Mouse (Mus musculus): ENCODE measurements at regions not wholly inside any gene's neighbourhood (a gene's known extent, or its start where the extent isn't known, plus 50 kb on each side); places are given as distances from the start of the nearest gene placed in this dataset.

DNA sequence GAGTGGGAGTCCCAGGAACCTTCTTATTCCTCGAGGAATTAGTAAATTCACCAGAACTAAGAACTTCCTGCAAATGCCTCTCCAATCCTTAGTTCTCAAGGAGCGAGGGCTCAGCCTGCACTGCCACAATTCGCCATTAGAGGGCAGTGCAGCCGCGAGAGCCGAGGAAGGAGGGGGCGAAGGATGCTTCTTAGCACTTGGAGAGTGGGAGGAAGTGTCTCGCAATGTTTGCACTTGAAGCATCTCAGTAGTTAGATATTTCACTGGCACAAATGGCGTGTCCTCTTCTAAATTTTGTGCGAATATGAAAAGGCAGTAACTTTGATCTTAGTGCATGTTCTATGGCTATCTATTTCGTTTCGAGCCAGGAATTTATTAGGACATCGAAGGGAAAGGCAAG lies 59.0 kb upstream of the Slc30a5 start:
- H3K4me2 ChIP-seq (ENCODE audit: low read depth, low read length), result peak overlapping the region; percentile 29
- H3K36me3 ChIP-seq (ENCODE audit: insufficient read depth, low read length), result no peaks in the 10 kb centered on the region
- no peaks in the 10 kb centered on the region for H3K4me1 ChIP-seq (ENCODE audit: insufficient read depth, low read length)
- no peaks in the 10 kb centered on the region for H3K27me3 ChIP-seq (ENCODE audit: insufficient read depth, low read length)
- no peak overlapping the region for H3K4me3 ChIP-seq (ENCODE audit: low read length)
- H3K9ac ChIP-seq (replicated peaks; ENCODE audit: low read length), result no peak overlapping the region; the same call in 1 of the 2 replicates
- 18% methylated on average over 13 of the region's 13 CpGs for WGBS
- TF ChIP-seq CTCF (IDR thresholded peaks at IDR 0.05; ENCODE audit: low read depth), result peak; percentile 99
- ATAC-seq (peak; percentile 56; the same call in 1 of the 2 replicates), DNase-seq (ENCODE audit: low spot score) (peak; percentile 86)
- H3K27ac ChIP-seq, result peak overlapping the region; percentile 65; the same call in 1 of the 2 replicates
- H3K9me3 ChIP-seq (ENCODE audit: low read length), result no peaks in the 10 kb centered on the region

DNA sequence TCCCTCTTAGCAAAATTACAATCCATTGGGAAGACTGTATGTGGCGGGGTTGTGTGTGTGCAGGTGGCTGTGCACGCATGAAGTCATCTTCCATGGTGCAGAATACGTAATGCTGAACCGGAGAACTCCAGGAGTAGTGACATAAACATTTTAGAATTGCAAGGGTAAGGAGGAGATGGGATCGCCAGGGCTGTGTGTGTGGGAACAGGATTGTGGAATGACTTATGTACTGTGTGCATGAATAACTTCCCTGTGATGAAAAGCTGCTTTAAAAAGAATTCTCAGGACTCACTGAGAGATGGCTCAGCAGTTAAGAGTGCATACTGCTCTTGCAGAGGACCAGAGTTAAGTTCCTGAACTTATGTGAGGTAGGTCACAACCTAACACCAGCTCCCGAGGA lies 57.2 kb upstream of the Slc30a5 start:
- no peak for DNase-seq (ENCODE audit: low spot score)
- TF ChIP-seq CTCF (IDR thresholded peaks at IDR 0.05; ENCODE audit: low read depth), result no peak
- no peak for ATAC-seq
- WGBS, result 78% methylated on average over 6 of the region's 6 CpGs
- no peak overlapping the region for H3K9ac ChIP-seq (replicated peaks; ENCODE audit: low read length)
- no peak overlapping the region for H3K4me2 ChIP-seq (ENCODE audit: low read depth, low read length)
- no peaks in the 10 kb centered on the region for H3K27me3 ChIP-seq (ENCODE audit: insufficient read depth, low read length)
- no peak overlapping the region for H3K4me3 ChIP-seq (ENCODE audit: low read length)
- H3K4me1 ChIP-seq (ENCODE audit: insufficient read depth, low read length), result no peaks in the 10 kb centered on the region
- no peak overlapping the region for H3K27ac ChIP-seq
- no peaks in the 10 kb centered on the region for H3K9me3 ChIP-seq (ENCODE audit: low read length)
- H3K36me3 ChIP-seq (ENCODE audit: insufficient read depth, low read length), result no peaks in the 10 kb centered on the region

DNA sequence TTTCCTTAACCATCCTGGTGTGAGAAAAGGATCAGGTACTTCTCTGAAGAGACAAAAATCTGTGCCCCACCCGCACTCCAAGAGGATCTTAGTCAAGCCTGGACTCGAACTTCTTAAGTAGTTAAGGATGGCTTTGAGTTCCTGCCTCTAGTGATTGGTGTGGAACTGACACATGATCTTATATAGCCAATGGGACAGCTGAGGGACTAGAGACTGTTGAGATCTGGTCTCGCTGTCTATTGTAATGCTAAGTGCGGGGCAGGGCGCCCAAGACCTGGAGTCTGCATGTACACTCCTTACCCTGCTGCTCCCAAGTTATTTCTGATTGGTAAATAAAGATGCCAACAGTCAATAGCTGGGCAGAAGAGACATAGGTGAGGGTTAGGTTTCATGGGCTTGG lies 55.3 kb upstream of the Slc30a5 start:
- Histone ChIP-seq H3K36me3 (ENCODE audit: insufficient read depth, low read length) (no peaks in the 10 kb centered on the region), H3K4me1 (ENCODE audit: insufficient read depth, low read length) (no peaks in the 10 kb centered on the region), H3K27me3 (ENCODE audit: insufficient read depth, low read length) (no peaks in the 10 kb centered on the region), H3K4me2 (ENCODE audit: low read depth, low read length) (no peak overlapping the region), H3K27ac (no peak overlapping the region), H3K9ac (replicated peaks; ENCODE audit: low read length) (no peak overlapping the region), H3K4me3 (ENCODE audit: low read length) (no peak overlapping the region), H3K9me3 (ENCODE audit: low read length) (no peaks in the 10 kb centered on the region)
- TF ChIP-seq CTCF (IDR thresholded peaks at IDR 0.05; ENCODE audit: low read depth), result no peak
- ATAC-seq (no peak), DNase-seq (ENCODE audit: low spot score) (no peak)
- WGBS, result 85% methylated on average over 5 of the region's 5 CpGs

DNA sequence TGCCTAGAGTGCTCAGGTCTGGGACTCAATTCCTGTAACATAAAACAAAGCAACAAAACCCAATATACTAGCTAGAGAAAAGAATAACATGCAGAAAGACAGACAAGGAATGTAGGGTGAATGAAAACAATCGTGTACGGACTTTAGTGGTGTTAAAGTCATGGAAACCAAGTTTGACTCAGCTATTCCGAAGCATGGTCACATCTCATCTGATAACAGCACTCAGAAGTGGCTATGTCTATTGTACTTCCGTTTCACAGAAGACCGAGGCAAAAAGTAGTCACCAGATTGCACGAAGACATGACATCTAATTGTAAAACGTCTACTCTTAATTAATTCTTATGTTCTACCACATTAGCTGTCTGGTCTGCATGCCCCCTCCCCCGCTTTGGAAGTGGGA lies 50.5 kb upstream of the Slc30a5 start:
- no peaks in the 10 kb centered on the region for H3K9me3 ChIP-seq (ENCODE audit: low read length)
- no peak overlapping the region for H3K4me2 ChIP-seq (ENCODE audit: low read depth, low read length)
- H3K27me3 ChIP-seq (ENCODE audit: insufficient read depth, low read length), result no peaks in the 10 kb centered on the region
- no peak for DNase-seq (ENCODE audit: low spot score)
- no peaks in the 10 kb centered on the region for H3K4me1 ChIP-seq (ENCODE audit: insufficient read depth, low read length)
- no peaks in the 10 kb centered on the region for H3K36me3 ChIP-seq (ENCODE audit: insufficient read depth, low read length)
- H3K9ac ChIP-seq (replicated peaks; ENCODE audit: low read length), result no peak overlapping the region
- ATAC-seq, result no peak
- H3K27ac ChIP-seq, result no peak overlapping the region
- 71% methylated on average over 8 of the region's 8 CpGs for WGBS
- TF ChIP-seq CTCF (IDR thresholded peaks at IDR 0.05; ENCODE audit: low read depth), result no peak
- H3K4me3 ChIP-seq (ENCODE audit: low read length), result no peak overlapping the region

Data from hindbrain, postnatal 0 days (tissue).